Mouse (Mus musculus) heart, embryonic 10.5 days (tissue): Measurements from ENCODE around the gene Zcchc4. TPM values are rescaled to one million over a fixed set of nuclear protein-coding genes. Genes with fewer than 3 reads are reported as not detected.

Experiments
- DNase-seq: peaks from one replicate; pipeline ENCODE4 v3.0.0-alpha.2; 2017; ENCODE audit warnings: low spot score
- H3K27ac ChIP-seq: fragments of 300-500 bp; sonication (generic); 2 replicates; pipeline ENCODE4 v1.5.1; 2016; ENCODE audit warnings: mild to moderate bottlenecking
- H3K27me3 ChIP-seq: fragments of 300-500 bp; sonication (generic); 2 replicates; pipeline ENCODE4 v1.6.1; 2016; ENCODE audit warnings: mild to moderate bottlenecking; ENCODE audit not compliant: poor library complexity, insufficient read depth, severe bottlenecking
- H3K36me3 ChIP-seq: fragments of 300-500 bp; sonication (generic); 2 replicates; pipeline ENCODE4 v1.6.1; 2016; ENCODE audit warnings: mild to moderate bottlenecking, moderate library complexity
- H3K4me1 ChIP-seq: fragments of 300-500 bp; sonication (generic); 2 replicates; pipeline ENCODE4 v1.6.1; 2016; ENCODE audit warnings: mild to moderate bottlenecking
- H3K4me3 ChIP-seq: fragments of 300-500 bp; sonication (generic); 2 replicates; pipeline ENCODE4 v1.5.1; 2016; ENCODE audit warnings: mild to moderate bottlenecking, moderate library complexity
- H3K9me3 ChIP-seq: fragments of 300-500 bp; sonication (generic); 2 replicates; pipeline ENCODE4 v1.6.1; 2016; ENCODE audit warnings: mild to moderate bottlenecking, moderate library complexity
- WGBS: fragments of 180-500 bp; shearing (Covaris S2); methylation state at CpG from one replicate; pipeline ENCODE4 v1.1.7; 2016; 5-methylcytosine and 5-hydroxymethylcytosine counted together
- polyA plus RNA-seq: library from polyadenylated mRNA; unstranded; fragments of >200 nt; fragmentation: Nextera tagmentation; extraction: Ambion mirVana; gene quantifications from 2 replicates; pipeline ENCODE4 v1.2.1, GENCODE M21; 2016

Zcchc4 gene
- polyA plus RNA-seq, 1 experiment from 2014 or later, result 14.7 TPM

DNA sequence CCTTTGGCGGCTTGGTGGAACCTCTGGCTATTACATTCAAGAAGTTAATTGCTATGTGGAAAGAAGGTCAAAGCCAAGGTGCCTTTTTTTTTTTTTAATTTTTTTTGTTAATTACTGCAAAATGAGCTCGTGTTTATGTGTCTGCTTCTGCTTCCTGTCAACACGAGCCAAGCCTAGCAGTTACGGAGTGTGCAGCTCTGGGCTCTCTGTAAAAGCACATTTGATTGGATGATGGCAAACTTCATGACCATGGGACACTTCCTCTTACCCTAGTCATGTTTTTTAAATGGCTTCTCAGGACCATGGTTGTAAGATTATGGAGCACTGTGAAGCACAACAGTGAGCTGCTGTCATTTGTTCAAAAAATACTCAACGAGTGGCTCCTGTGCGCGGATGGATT, 31.8 kb downstream of the Zcchc4 start:
- no peak overlapping the region for H3K4me3 ChIP-seq
- H3K27me3 ChIP-seq, result no peaks in the 10 kb centered on the region
- H3K9me3 ChIP-seq, result no peaks in the 10 kb centered on the region
- no peak for DNase-seq
- WGBS, result 81% methylated on average over 7 of the region's 7 CpGs
- H3K36me3 ChIP-seq, result peaks cover 32% of the 10 kb centered on the region; the same call in 1 of the 2 replicates
- H3K4me1 ChIP-seq, result peaks cover 9% of the 10 kb centered on the region; the same call in 1 of the 2 replicates
- H3K27ac ChIP-seq, result no peak overlapping the region

- H3K27ac ChIP-seq, result no peak overlapping the region
- peaks cover 36% of the 10 kb centered on the region; the same call in 1 of the 2 replicates for H3K36me3 ChIP-seq
- no peaks in the 10 kb centered on the region for H3K9me3 ChIP-seq
- peaks cover 8% of the 10 kb centered on the region; the same call in 1 of the 2 replicates for H3K4me1 ChIP-seq
- no peaks in the 10 kb centered on the region for H3K27me3 ChIP-seq
- WGBS, result 92% methylated on average over 6 of the region's 6 CpGs
- DNase-seq, result no peak
- no peak overlapping the region for H3K4me3 ChIP-seq
Measured at GRCm38 (mm10) chr5:52810446-52810845, 35.2 kb downstream of the Zcchc4 start.

DNA sequence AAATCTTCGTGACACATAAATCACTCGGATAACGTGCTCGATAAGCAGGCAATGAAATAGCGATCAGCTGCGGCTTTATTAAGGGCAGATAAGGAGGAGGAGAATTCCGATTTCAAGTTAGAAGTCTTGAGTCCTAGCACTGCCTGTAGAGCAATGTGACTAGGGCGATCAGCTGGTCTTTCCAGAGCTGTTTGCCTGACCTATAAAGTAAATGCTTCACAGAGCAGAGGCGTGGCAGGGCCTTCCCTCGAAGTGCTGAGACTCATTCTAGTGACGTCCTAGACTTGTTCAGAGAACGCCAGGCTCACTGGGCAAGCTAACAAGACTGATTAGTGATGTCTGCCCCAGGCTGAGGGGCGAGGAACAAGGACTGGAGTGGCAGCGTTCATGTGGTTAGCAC, 35.8 kb downstream of the Zcchc4 start:
- WGBS, result 90% methylated on average over 14 of the region's 14 CpGs
- peaks cover 35% of the 10 kb centered on the region; the same call in 1 of the 2 replicates for H3K36me3 ChIP-seq
- no peak for DNase-seq

DNA sequence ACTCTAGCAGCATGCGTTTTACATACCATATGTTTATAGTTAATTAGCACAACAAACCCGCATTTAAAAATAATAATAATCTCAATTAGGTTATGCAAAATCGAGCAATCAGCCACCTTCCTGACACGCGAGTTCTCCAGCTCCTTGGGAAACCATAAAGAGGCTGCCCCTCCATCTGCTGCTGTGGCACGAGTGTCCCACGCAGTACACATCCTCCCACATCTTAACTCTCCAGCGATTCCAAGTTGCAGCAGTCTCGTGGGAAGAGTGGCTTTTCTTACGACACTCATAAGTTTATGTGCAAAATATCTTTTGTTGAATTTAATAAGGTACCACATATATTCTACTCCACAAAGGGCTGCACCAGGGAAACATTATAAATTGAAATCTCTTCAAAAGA, 37.2 kb downstream of the Zcchc4 start:
- Histone ChIP-seq H3K36me3 (peaks cover 37% of the 10 kb centered on the region; the same call in 1 of the 2 replicates), H3K9me3 (no peaks in the 10 kb centered on the region), H3K4me3 (no peak overlapping the region), H3K4me1 (0 out of 2 replicates have a peak, but pooled peaks cover 2% of the 10 kb centered on the region), H3K27me3 (no peaks in the 10 kb centered on the region), H3K27ac (no peak overlapping the region)
- 91% methylated on average over 10 of the region's 10 CpGs for WGBS
- DNase-seq, result no peak

More for the DNA sequence above, 35.8 kb downstream of the Zcchc4 start:
- Histone ChIP-seq H3K9me3 (no peaks in the 10 kb centered on the region), H3K27me3 (no peaks in the 10 kb centered on the region), H3K27ac (no peak overlapping the region), H3K4me1 (0 out of 2 replicates have a peak, but pooled peaks cover 3% of the 10 kb centered on the region), H3K4me3 (no peak overlapping the region)

GRCm38 (mm10) chr5:52813312-52813711, 38.1 kb downstream of the Zcchc4 start:
- 85% methylated on average over 7 of the region's 7 CpGs for WGBS

GRCm38 (mm10) chr5:52818676-52819075, 43.5 kb downstream of the Zcchc4 start:
- H3K36me3 ChIP-seq, result peaks cover 43% of the 10 kb centered on the region
- DNase-seq, result no peak
- H3K4me1 ChIP-seq, result no peaks in the 10 kb centered on the region
- no peak overlapping the region for H3K4me3 ChIP-seq
- no peaks in the 10 kb centered on the region for H3K27me3 ChIP-seq
- H3K27ac ChIP-seq, result no peak overlapping the region
- H3K9me3 ChIP-seq, result no peaks in the 10 kb centered on the region
- 88% methylated on average over 7 of the region's 7 CpGs for WGBS

More at GRCm38 (mm10) chr5:52813312-52813711, 38.1 kb downstream of the Zcchc4 start:
- no peak overlapping the region for H3K4me3 ChIP-seq
- DNase-seq, result no peak
- H3K4me1 ChIP-seq, result no peaks in the 10 kb centered on the region
- peaks cover 35% of the 10 kb centered on the region; the same call in 1 of the 2 replicates for H3K36me3 ChIP-seq
- no peak overlapping the region for H3K27ac ChIP-seq
- no peaks in the 10 kb centered on the region for H3K9me3 ChIP-seq
- no peaks in the 10 kb centered on the region for H3K27me3 ChIP-seq

GRCm38 (mm10) chr5:52821691-52822090, 46.5 kb downstream of the Zcchc4 start:
- H3K4me1 ChIP-seq, result no peaks in the 10 kb centered on the region
- H3K9me3 ChIP-seq, result no peaks in the 10 kb centered on the region
- H3K36me3 ChIP-seq, result peaks cover 42% of the 10 kb centered on the region
- 62% methylated on average over 3 of the region's 3 CpGs for WGBS
- H3K27ac ChIP-seq, result no peak overlapping the region
- H3K4me3 ChIP-seq, result no peak overlapping the region
- DNase-seq, result no peak
- no peaks in the 10 kb centered on the region for H3K27me3 ChIP-seq

GRCm38 (mm10) chr5:52827923-52828322, 52.7 kb downstream of the Zcchc4 start:
- Histone ChIP-seq H3K27me3 (no peaks in the 10 kb centered on the region), H3K4me3 (no peak overlapping the region), H3K36me3 (peaks cover 20% of the 10 kb centered on the region), H3K4me1 (no peaks in the 10 kb centered on the region), H3K27ac (no peak overlapping the region), H3K9me3 (no peaks in the 10 kb centered on the region)
- WGBS, result 91% methylated on average over 4 of the region's 4 CpGs
- DNase-seq, result no peak

DNA sequence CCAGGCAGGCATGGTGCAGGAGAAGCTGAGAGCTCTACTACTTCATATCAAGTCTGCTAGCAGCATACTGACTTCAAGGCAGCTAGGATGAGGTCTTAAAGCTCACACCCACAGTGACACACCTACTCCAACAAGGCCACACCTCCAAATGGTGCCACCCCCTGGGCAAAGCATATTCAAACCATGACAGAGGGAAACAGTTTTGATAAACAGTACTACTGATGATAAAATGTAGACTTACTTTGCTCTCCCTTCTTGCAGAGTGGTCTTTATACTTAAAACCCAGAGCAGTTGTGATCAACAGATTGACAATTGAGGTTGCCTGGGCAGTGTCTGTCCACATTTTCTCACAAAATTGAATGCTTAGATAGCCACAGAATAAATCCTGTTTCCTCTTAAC, 57.8 kb downstream of the Zcchc4 start:
- peak; percentile 80 for DNase-seq
- Histone ChIP-seq H3K9me3 (no peaks in the 10 kb centered on the region), H3K36me3 (peaks cover 20% of the 10 kb centered on the region; the same call in 1 of the 2 replicates), H3K27me3 (no peaks in the 10 kb centered on the region), H3K4me1 (peaks cover 10% of the 10 kb centered on the region), H3K27ac (peak overlapping the region; percentile 95), H3K4me3 (peak overlapping the region; percentile 85; the same call in 1 of the 2 replicates)

DNA sequence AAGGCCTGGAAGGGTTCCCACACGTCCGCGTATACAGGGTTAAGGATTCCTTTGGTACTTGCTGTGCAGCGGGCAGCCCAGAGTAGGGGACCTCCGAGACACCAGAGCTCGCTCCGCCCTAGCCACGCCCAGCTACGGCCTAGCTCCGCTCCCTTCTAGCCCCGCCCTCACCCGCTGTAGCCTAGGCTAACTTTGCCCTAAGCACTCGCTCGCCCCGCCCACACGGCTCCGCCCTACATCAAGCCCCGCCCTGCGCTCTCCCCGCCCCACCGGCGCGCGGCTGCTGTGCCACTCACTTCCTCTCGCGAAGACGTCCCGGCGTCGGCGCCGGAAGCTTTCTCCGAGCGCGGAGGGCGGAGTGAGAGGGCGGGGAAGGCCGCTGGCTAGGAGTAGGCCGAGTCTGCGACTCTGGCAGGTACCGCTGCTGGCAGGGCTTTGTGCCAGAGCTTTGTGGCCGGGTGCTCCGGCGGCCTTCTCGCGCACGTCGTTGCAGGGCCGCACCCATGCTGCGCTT, 58.6 kb downstream of the Zcchc4 start, which contains the start of gene Anapc4:
Anapc4 (plus strand) TSS at position 252 of the 514 bp plus-strand sequence.
- Histone ChIP-seq H3K9me3 (no peaks in the 10 kb centered on the region), H3K4me3 (peak within 1 kb of the TSS; percentile 85), H3K27ac (peak within 1 kb of the TSS; percentile 95), H3K27me3 (no peaks in the 10 kb centered on the region), H3K4me1 (peaks cover 10% of the 10 kb centered on the region), H3K36me3 (peaks cover 28% of the 10 kb centered on the region; the same call in 1 of the 2 replicates)
- under 1% methylated on average over 50 of the region's 50 CpGs for WGBS
- DNase-seq, result peak; percentile 100

DNA sequence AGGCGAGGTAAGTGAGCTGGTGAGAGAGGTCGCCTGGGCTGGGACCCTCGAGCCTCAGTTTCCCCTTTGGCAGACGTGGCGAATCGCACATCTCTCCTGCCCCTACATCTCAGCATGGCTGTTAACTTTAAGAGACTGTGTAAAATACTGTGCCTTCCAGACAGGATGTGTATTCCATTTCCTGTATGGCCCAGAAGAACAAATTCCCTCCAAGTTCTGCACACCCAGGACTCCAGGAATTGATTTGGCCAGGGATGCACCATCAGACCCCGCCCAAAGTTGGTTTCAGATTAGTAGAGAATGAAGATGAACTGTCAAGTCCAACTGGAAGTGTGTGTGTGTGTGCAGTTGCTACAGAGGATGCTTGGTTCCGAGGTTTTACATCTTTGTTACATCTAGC, 59.2 kb downstream of the Zcchc4 start:
- 12% methylated on average over 8 of the region's 8 CpGs for WGBS
- peaks cover 10% of the 10 kb centered on the region for H3K4me1 ChIP-seq
- H3K27me3 ChIP-seq, result no peaks in the 10 kb centered on the region
- DNase-seq, result no peak
- peak overlapping the region; percentile 85 for H3K4me3 ChIP-seq
- H3K27ac ChIP-seq, result peak overlapping the region; percentile 95
- H3K36me3 ChIP-seq, result peaks cover 30% of the 10 kb centered on the region; the same call in 1 of the 2 replicates
- H3K9me3 ChIP-seq, result no peaks in the 10 kb centered on the region

DNA sequence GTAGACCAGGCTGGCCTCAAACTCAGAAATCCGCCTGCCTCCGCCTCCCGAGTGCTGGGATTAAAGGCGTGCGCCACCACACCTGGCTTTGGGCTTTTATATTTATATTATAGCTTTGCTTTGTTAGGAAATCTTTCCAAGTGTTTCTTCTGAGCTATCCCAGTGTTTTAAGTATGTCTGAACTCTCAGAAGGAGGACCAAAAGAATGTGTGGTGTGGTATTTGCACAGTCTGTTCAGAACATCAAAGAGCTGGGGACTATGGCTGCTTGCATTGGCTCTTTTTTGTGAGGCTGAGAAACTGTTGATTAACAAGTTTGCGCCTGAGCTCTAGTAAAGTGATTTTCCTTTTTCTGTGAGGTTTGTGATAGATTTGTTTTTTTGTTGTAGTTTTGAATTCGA, 69.1 kb downstream of the Zcchc4 start:
- H3K4me1 ChIP-seq, result no peaks in the 10 kb centered on the region
- H3K36me3 ChIP-seq, result peaks cover 89% of the 10 kb centered on the region
- no peaks in the 10 kb centered on the region for H3K9me3 ChIP-seq
- H3K4me3 ChIP-seq, result no peak overlapping the region
- DNase-seq, result no peak
- H3K27ac ChIP-seq, result no peak overlapping the region
- 91% methylated on average over 7 of the region's 7 CpGs for WGBS
- no peaks in the 10 kb centered on the region for H3K27me3 ChIP-seq

- Histone ChIP-seq H3K4me1 (no peaks in the 10 kb centered on the region), H3K36me3 (peaks cover 78% of the 10 kb centered on the region), H3K27ac (no peak overlapping the region), H3K27me3 (no peaks in the 10 kb centered on the region), H3K9me3 (no peaks in the 10 kb centered on the region), H3K4me3 (no peak overlapping the region)
- WGBS, result 89% methylated on average over 5 of the region's 5 CpGs
- no peak for DNase-seq
Measured at GRCm38 (mm10) chr5:52855727-52856126, 80.5 kb downstream of the Zcchc4 start.
